Mouse (Mus musculus) cortical plate, adult 2 months (tissue): ENCODE results near the gene Mmp8.

ENCODE experiments used
- CTCF ChIP-seq: fragments of 200-500 bp; IDR thresholded peaks from 2 replicates; pipeline ENCODE4 v1.5.1; 2011; ENCODE audit warnings: mild to moderate bottlenecking, control low read depth, low read length; ENCODE audit not compliant: insufficient read depth; ENCODE audit errors: extremely low read depth
- POLR2A ChIP-seq: fragments of 200-500 bp; IDR thresholded peaks from 2 replicates; pipeline ENCODE4 v1.6.1; 2011; ENCODE audit warnings: mild to moderate bottlenecking, low read length, control low read depth; ENCODE audit not compliant: insufficient read depth; ENCODE audit errors: extremely low read depth

- TF ChIP-seq POLR2A (no peak), CTCF (no peak)
Observed at GRCm38 (mm10) chr9:7605638-7606037, 47.4 kb downstream of the Mmp8 start.
